Mouse (Mus musculus): ENCODE measurements around the gene Ppp3ca. TPM values are rescaled to one million over a fixed set of nuclear protein-coding genes. Genes with fewer than 3 reads are reported as not detected.
A peak's percentile ranks its signal among the peaks of the same experiment; 100 is the strongest.

The Ppp3ca gene
- polyA plus RNA-seq, 2 experiments: 3.9 to 7.4 TPM

GRCm38 (mm10) chr3:136863127-136863526 is 193.2 kb downstream of the Ppp3ca start:
- H3K9me3 ChIP-seq (ENCODE audit: control insufficient read depth, low read length): no peaks in the 10 kb centered on the region
- no peak overlapping the region for H3K4me2 ChIP-seq (ENCODE audit: low read depth)
- no peak overlapping the region for H3K4me3 ChIP-seq (ENCODE audit: insufficient read depth in 1 of 2, low read depth in 2 of 2, low read length in 2 of 2)
- H3K36me3 ChIP-seq (replicated peaks; ENCODE audit: control insufficient read depth, insufficient read depth, low read depth): no peaks in the 10 kb centered on the region
- no peaks in the 10 kb centered on the region for H3K27me3 ChIP-seq (ENCODE audit: control insufficient read depth, insufficient read depth, low read length)
- H3K27ac ChIP-seq: no peak overlapping the region
- TF ChIP-seq CTCF (IDR thresholded peaks at IDR 0.05; ENCODE audit: low read depth): 0 out of 2 replicates have a peak, but pooled peaks have one; percentile 2
- no peak for TF ChIP-seq EP300 (IDR thresholded peaks at IDR 0.05; ENCODE audit: low read depth)
- H3K9ac ChIP-seq (replicated peaks): no peak overlapping the region
- no peaks in the 10 kb centered on the region for H3K4me1 ChIP-seq (replicated peaks; ENCODE audit: control insufficient read depth in 2 of 2, insufficient read depth in 2 of 2, low read length in 1 of 2)
- ATAC-seq (ENCODE audit: insufficient read depth) (no peak), DNase-seq (ENCODE audit: low read depth in 3 of 3, low spot score in 3 of 3) (no peak)
- WGBS (ENCODE audit: insufficient replicate concordance): 64% methylated on average over 5 of the region's 5 CpGs

- H3K4me1 ChIP-seq (replicated peaks; ENCODE audit: control insufficient read depth in 2 of 2, insufficient read depth in 2 of 2, low read length in 1 of 2): no peaks in the 10 kb centered on the region
- no peaks in the 10 kb centered on the region for H3K36me3 ChIP-seq (replicated peaks; ENCODE audit: control insufficient read depth, insufficient read depth, low read depth)
- ATAC-seq (ENCODE audit: insufficient read depth) (no peak), DNase-seq (ENCODE audit: low read depth in 3 of 3, low spot score in 3 of 3) (no peak)
- H3K9ac ChIP-seq (replicated peaks): no peak overlapping the region
- TF ChIP-seq CTCF (IDR thresholded peaks at IDR 0.05; ENCODE audit: low read depth) (no peak), EP300 (IDR thresholded peaks at IDR 0.05; ENCODE audit: low read depth) (no peak)
- H3K4me2 ChIP-seq (ENCODE audit: low read depth): no peak overlapping the region
- H3K4me3 ChIP-seq (ENCODE audit: insufficient read depth in 1 of 2, low read depth in 2 of 2, low read length in 2 of 2): no peak overlapping the region
- H3K27ac ChIP-seq: no peak overlapping the region
- no peaks in the 10 kb centered on the region for H3K9me3 ChIP-seq (ENCODE audit: control insufficient read depth, low read length)
- H3K27me3 ChIP-seq (ENCODE audit: control insufficient read depth, insufficient read depth, low read length): no peaks in the 10 kb centered on the region
Observed at GRCm38 (mm10) chr3:136864306-136864705, 194.4 kb downstream of the Ppp3ca start.

- no peak overlapping the region for H3K9ac ChIP-seq (replicated peaks)
- H3K27me3 ChIP-seq (ENCODE audit: control insufficient read depth, insufficient read depth, low read length): no peaks in the 10 kb centered on the region
- H3K4me3 ChIP-seq (ENCODE audit: insufficient read depth in 1 of 2, low read depth in 2 of 2, low read length in 2 of 2): no peak overlapping the region
- DNase-seq (ENCODE audit: low read depth in 3 of 3, low spot score in 3 of 3): no peak
- WGBS (ENCODE audit: insufficient replicate concordance): 63% methylated on average over 4 of the region's 4 CpGs
- H3K4me1 ChIP-seq (replicated peaks; ENCODE audit: control insufficient read depth in 2 of 2, insufficient read depth in 2 of 2, low read length in 1 of 2): no peaks in the 10 kb centered on the region
- no peak overlapping the region for H3K4me2 ChIP-seq (ENCODE audit: low read depth)
- no peak for ATAC-seq (ENCODE audit: insufficient read depth)
- no peak overlapping the region for H3K27ac ChIP-seq
- TF ChIP-seq CTCF (IDR thresholded peaks at IDR 0.05; ENCODE audit: low read depth) (no peak), EP300 (IDR thresholded peaks at IDR 0.05; ENCODE audit: low read depth) (no peak)
- H3K9me3 ChIP-seq (ENCODE audit: control insufficient read depth, low read length): no peaks in the 10 kb centered on the region
- H3K36me3 ChIP-seq (replicated peaks; ENCODE audit: control insufficient read depth, insufficient read depth, low read depth): no peaks in the 10 kb centered on the region
Observed at GRCm38 (mm10) chr3:136865176-136865859, 195.4 kb downstream of the Ppp3ca start.

DNA sequence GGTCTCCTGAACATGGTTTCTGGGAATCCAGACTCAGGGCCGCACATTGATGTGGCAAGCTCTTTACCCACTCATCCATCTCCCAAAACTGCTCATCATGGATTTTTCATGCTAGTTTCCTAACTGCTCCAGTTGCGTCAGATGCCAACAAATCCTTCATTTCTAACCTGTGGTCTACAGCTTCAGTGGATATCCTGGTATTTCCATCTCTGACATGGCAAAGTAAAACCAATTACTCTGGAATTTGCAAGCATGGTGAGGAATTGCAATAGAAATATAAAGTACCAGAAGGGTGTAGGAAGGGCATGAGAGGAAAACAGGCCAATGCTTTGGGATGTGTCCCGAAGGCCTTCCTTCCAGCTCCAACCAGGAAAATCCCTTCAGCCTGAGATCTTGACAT is 196.2 kb downstream of the Ppp3ca start:
- TF ChIP-seq CTCF (IDR thresholded peaks at IDR 0.05; ENCODE audit: low read depth) (no peak), EP300 (IDR thresholded peaks at IDR 0.05; ENCODE audit: low read depth) (no peak)
- H3K36me3 ChIP-seq (replicated peaks; ENCODE audit: control insufficient read depth, insufficient read depth, low read depth): no peaks in the 10 kb centered on the region
- H3K9ac ChIP-seq (replicated peaks): no peak overlapping the region
- no peaks in the 10 kb centered on the region for H3K27me3 ChIP-seq (ENCODE audit: control insufficient read depth, insufficient read depth, low read length)
- no peaks in the 10 kb centered on the region for H3K4me1 ChIP-seq (replicated peaks; ENCODE audit: control insufficient read depth in 2 of 2, insufficient read depth in 2 of 2, low read length in 1 of 2)
- no peak for ATAC-seq (ENCODE audit: insufficient read depth)
- WGBS (ENCODE audit: insufficient replicate concordance): 70% methylated on average over 3 of the region's 3 CpGs
- DNase-seq (ENCODE audit: low read depth in 3 of 3, low spot score in 3 of 3): no peak
- no peaks in the 10 kb centered on the region for H3K9me3 ChIP-seq (ENCODE audit: control insufficient read depth, low read length)
- H3K4me3 ChIP-seq (ENCODE audit: insufficient read depth in 1 of 2, low read depth in 2 of 2, low read length in 2 of 2): no peak overlapping the region
- no peak overlapping the region for H3K4me2 ChIP-seq (ENCODE audit: low read depth)
- no peak overlapping the region for H3K27ac ChIP-seq

DNA sequence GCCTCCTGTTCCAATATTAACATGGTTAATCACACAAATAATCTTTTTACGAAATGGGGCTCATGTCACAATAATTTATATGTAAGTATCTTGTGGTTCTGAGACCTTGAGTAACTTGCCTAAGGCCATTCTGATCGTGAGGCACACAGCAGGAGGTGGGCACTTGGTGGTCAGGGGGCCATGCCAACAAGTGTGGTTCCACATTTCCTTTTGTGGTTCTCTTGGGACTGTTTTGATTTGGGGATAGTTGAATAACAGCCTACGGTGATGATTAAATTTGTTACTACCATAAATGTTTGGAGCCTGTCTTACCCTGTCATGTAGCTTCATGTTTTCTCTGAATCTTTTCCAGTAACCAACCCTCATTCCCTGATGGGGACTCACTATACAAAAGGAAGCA is 196.6 kb downstream of the Ppp3ca start:
- no peak for DNase-seq (ENCODE audit: low read depth in 3 of 3, low spot score in 3 of 3)
- no peak for ATAC-seq (ENCODE audit: insufficient read depth)
- no peaks in the 10 kb centered on the region for H3K36me3 ChIP-seq (replicated peaks; ENCODE audit: control insufficient read depth, insufficient read depth, low read depth)
- no peaks in the 10 kb centered on the region for H3K4me1 ChIP-seq (replicated peaks; ENCODE audit: control insufficient read depth in 2 of 2, insufficient read depth in 2 of 2, low read length in 1 of 2)
- no peaks in the 10 kb centered on the region for H3K27me3 ChIP-seq (ENCODE audit: control insufficient read depth, insufficient read depth, low read length)
- no peak overlapping the region for H3K9ac ChIP-seq (replicated peaks)
- no peak overlapping the region for H3K27ac ChIP-seq
- no peak overlapping the region for H3K4me3 ChIP-seq (ENCODE audit: insufficient read depth in 1 of 2, low read depth in 2 of 2, low read length in 2 of 2)
- no peaks in the 10 kb centered on the region for H3K9me3 ChIP-seq (ENCODE audit: control insufficient read depth, low read length)
- no peak for TF ChIP-seq EP300 (IDR thresholded peaks at IDR 0.05; ENCODE audit: low read depth)
- TF ChIP-seq CTCF (IDR thresholded peaks at IDR 0.05; ENCODE audit: low read depth): no peak
- WGBS (ENCODE audit: insufficient replicate concordance): 32% methylated on average over 3 of the region's 3 CpGs
- H3K4me2 ChIP-seq (ENCODE audit: low read depth): no peak overlapping the region

Data from liver, embryonic 14.5 days (tissue).